Mouse (Mus musculus): ENCODE data around the gene Aprt. TPM values are rescaled to one million over a fixed set of nuclear protein-coding genes. Genes with fewer than 3 reads are reported as not detected.

Gene Aprt
- total and polyA plus RNA-seq, 2 experiments from 2014 or later = 97.2 to 157 TPM

- Histone ChIP-seq H3K4me3 (ENCODE audit: low read depth, low read length) (no peak overlapping the region), H3K27ac (ENCODE audit: low read depth, low read length) (no peak overlapping the region), H3K36me3 (ENCODE audit: insufficient read depth, low read length) (no peaks in the 10 kb centered on the region), H3K9me3 (ENCODE audit: low read length) (no peaks in the 10 kb centered on the region), H3K4me2 (ENCODE audit: low read depth, low read length, poor library complexity, severe bottlenecking) (no peak overlapping the region), H3K9ac (replicated peaks; ENCODE audit: low read length, poor library complexity, severe bottlenecking) (no peak overlapping the region), H3K27me3 (ENCODE audit: insufficient read depth, low read length) (no peaks in the 10 kb centered on the region), H3K4me1 (ENCODE audit: insufficient read depth, low read length) (peaks cover 8% of the 10 kb centered on the region)
- no peak for TF ChIP-seq CTCF (IDR thresholded peaks at IDR 0.05)
- 89% methylated on average over 15 of the region's 15 CpGs for WGBS
- no peak for DNase-seq (ENCODE audit: low spot score)
- ATAC-seq (ENCODE audit: low FRiP score) = no peak
Observed at GRCm38 (mm10) chr8:122580926-122581325, 4.2 kb upstream of the Aprt start.

- no peak overlapping the region for H3K4me3 ChIP-seq (ENCODE audit: low read depth, low read length)
- H3K4me2 ChIP-seq (ENCODE audit: low read depth, low read length, poor library complexity, severe bottlenecking) = no peak overlapping the region
- no peaks in the 10 kb centered on the region for H3K27me3 ChIP-seq (ENCODE audit: insufficient read depth, low read length)
- H3K4me1 ChIP-seq (ENCODE audit: insufficient read depth, low read length) = peaks cover 17% of the 10 kb centered on the region
- H3K36me3 ChIP-seq (ENCODE audit: insufficient read depth, low read length) = no peaks in the 10 kb centered on the region; the same call in 1 of the 2 replicates
- no peak for TF ChIP-seq CTCF (IDR thresholded peaks at IDR 0.05)
- H3K9ac ChIP-seq (replicated peaks; ENCODE audit: low read length, poor library complexity, severe bottlenecking) = no peak overlapping the region
- ATAC-seq (ENCODE audit: low FRiP score) = no peak
- 30% methylated on average over 7 of the region's 7 CpGs for WGBS
- DNase-seq (ENCODE audit: low spot score) = no peak
- no peaks in the 10 kb centered on the region for H3K9me3 ChIP-seq (ENCODE audit: low read length)
- no peak overlapping the region for H3K27ac ChIP-seq (ENCODE audit: low read depth, low read length)
Observed at GRCm38 (mm10) chr8:122579196-122579595, 2.5 kb upstream of the Aprt start.

GRCm38 (mm10) chr8:122577116-122577515 is 407 bp upstream of the Aprt start:
- no peaks in the 10 kb centered on the region; the same call in 1 of the 2 replicates for H3K36me3 ChIP-seq (ENCODE audit: insufficient read depth, low read length)
- peak overlapping the region; percentile 91 for H3K4me2 ChIP-seq (ENCODE audit: low read depth, low read length, poor library complexity, severe bottlenecking)
- no peaks in the 10 kb centered on the region for H3K27me3 ChIP-seq (ENCODE audit: insufficient read depth, low read length)
- no peak for DNase-seq (ENCODE audit: low spot score)
- peak overlapping the region; percentile 80 for H3K27ac ChIP-seq (ENCODE audit: low read depth, low read length)
- 43% methylated on average over 10 of the region's 10 CpGs for WGBS
- 0 out of 2 replicates have a peak, but pooled peaks have one; percentile 33 for ATAC-seq (ENCODE audit: low FRiP score)
- H3K4me1 ChIP-seq (ENCODE audit: insufficient read depth, low read length) = peaks cover 17% of the 10 kb centered on the region
- no peaks in the 10 kb centered on the region for H3K9me3 ChIP-seq (ENCODE audit: low read length)
- H3K9ac ChIP-seq (replicated peaks; ENCODE audit: low read length, poor library complexity, severe bottlenecking) = peak overlapping the region; percentile 87
- H3K4me3 ChIP-seq (ENCODE audit: low read depth, low read length) = peak overlapping the region; percentile 61
- no peak for TF ChIP-seq CTCF (IDR thresholded peaks at IDR 0.05)

- peaks cover 3% of the 10 kb centered on the region; the same call in 1 of the 2 replicates for H3K36me3 ChIP-seq (ENCODE audit: insufficient read depth, low read length)
- H3K9me3 ChIP-seq (ENCODE audit: low read length) = no peaks in the 10 kb centered on the region
- H3K27me3 ChIP-seq (ENCODE audit: insufficient read depth, low read length) = no peaks in the 10 kb centered on the region
- peak overlapping the region; percentile 80 for H3K27ac ChIP-seq (ENCODE audit: low read depth, low read length)
- 16% methylated on average over 21 of the region's 21 CpGs for WGBS
- peak overlapping the region; percentile 91 for H3K4me2 ChIP-seq (ENCODE audit: low read depth, low read length, poor library complexity, severe bottlenecking)
- H3K4me1 ChIP-seq (ENCODE audit: insufficient read depth, low read length) = peaks cover 17% of the 10 kb centered on the region
- H3K9ac ChIP-seq (replicated peaks; ENCODE audit: low read length, poor library complexity, severe bottlenecking) = peak overlapping the region; percentile 87
- no peak for TF ChIP-seq CTCF (IDR thresholded peaks at IDR 0.05)
- ATAC-seq (ENCODE audit: low FRiP score) (peak; percentile 15; the same call in 1 of the 2 replicates), DNase-seq (ENCODE audit: low spot score) (no peak)
- peak overlapping the region; percentile 61 for H3K4me3 ChIP-seq (ENCODE audit: low read depth, low read length)
Observed at GRCm38 (mm10) chr8:122575735-122576647, 718 bp downstream of the Aprt start.

- Histone ChIP-seq H3K9ac (replicated peaks; ENCODE audit: low read length, poor library complexity, severe bottlenecking) (peak overlapping the region; percentile 87; the same call in 1 of the 2 replicates), H3K4me1 (ENCODE audit: insufficient read depth, low read length) (peaks cover 17% of the 10 kb centered on the region), H3K4me3 (ENCODE audit: low read depth, low read length) (no peak overlapping the region; the same call in 1 of the 2 replicates), H3K9me3 (ENCODE audit: low read length) (no peaks in the 10 kb centered on the region), H3K27ac (ENCODE audit: low read depth, low read length) (no peak overlapping the region), H3K36me3 (ENCODE audit: insufficient read depth, low read length) (peaks cover 5% of the 10 kb centered on the region; the same call in 1 of the 2 replicates), H3K4me2 (ENCODE audit: low read depth, low read length, poor library complexity, severe bottlenecking) (peak overlapping the region; percentile 91), H3K27me3 (ENCODE audit: insufficient read depth, low read length) (no peaks in the 10 kb centered on the region)
- WGBS = 83% methylated on average over 8 of the region's 8 CpGs
- ATAC-seq (ENCODE audit: low FRiP score) = no peak
- TF ChIP-seq CTCF (IDR thresholded peaks at IDR 0.05) = no peak
- DNase-seq (ENCODE audit: low spot score) = no peak
Observed at GRCm38 (mm10) chr8:122575286-122575685, 1.4 kb downstream of the Aprt start.
